Mouse (Mus musculus) inflammation-experienced regulatory T-cells, adult 6 months (primary cell): ENCODE measurements around the gene 2610044O15Rik8. TPM values are rescaled to one million over a fixed set of nuclear protein-coding genes. Genes with fewer than 3 reads are reported as not detected.
A peak's percentile ranks its signal among the peaks of the same experiment; 100 is the strongest.

Source experiments
- ATAC-seq: one replicate; pipeline ENCODE4 v1.8.0; 2017
- polyA plus RNA-seq, 3 experiments: library from polyadenylated mRNA; unstranded; fragments of 100-300 nt; shearing (Covaris generic); gene quantifications; one replicate each; pipeline ENCODE4 v1.2.1; 2017

Gene 2610044O15Rik8
- 10 to 100 TPM; 16.6 to 28.3 (median 21.1) TPM for polyA plus RNA-seq

- peak; percentile 95 for ATAC-seq
These were observed at the start of gene 2610044O15Rik8 for GRCm38 (mm10) chr8:129234027-129234733. Gene 2610044O15Rik8 (minus strand): TSS chr8:129234406.

GRCm38 (mm10) chr8:129265918-129266317, 31.7 kb upstream of the 2610044O15Rik8 start:
- ATAC-seq: no peak

- no peak for ATAC-seq
These were observed 30.1 kb upstream of the 2610044O15Rik8 start for GRCm38 (mm10) chr8:129264296-129264695.

GRCm38 (mm10) chr8:129263211-129263927, 29.2 kb upstream of the 2610044O15Rik8 start:
- ATAC-seq: peak; percentile 98

- no peak for ATAC-seq
These were observed 561 bp downstream of the 2610044O15Rik8 start for GRCm38 (mm10) chr8:129233664-129234026.

Other genes starting within 250 kb of the 2610044O15Rik8 start
- gene Ccdc7a, start 168.9 kb downstream of the 2610044O15Rik8 start, polyA plus RNA-seq: 1 to 10 TPM in 1 of 3 experiments, under 1 TPM in 1, not detected in 1; 0.38 to 2.0 TPM
- not detected for gene Ccdc7b, start 167.3 kb downstream of the 2610044O15Rik8 start, polyA plus RNA-seq
- not detected for gene Gm10999, start 102.7 kb downstream of the 2610044O15Rik8 start, polyA plus RNA-seq